Mouse (Mus musculus): ENCODE measurements around the gene Elovl4. TPM values are rescaled to one million over a fixed set of nuclear protein-coding genes. Genes with fewer than 3 reads are reported as not detected.

Elovl4 gene
- total RNA-seq (2021) = 1 to 10 TPM; 4.4 to 4.8 TPM
- long read RNA-seq, experiment 1, partial matches to known transcripts = 0 of 3 reads
- long read RNA-seq, experiment 1, other reads (novel, unspliced or antisense) = 1 of 3 reads
- long read RNA-seq, experiment 2, transcript Elovl4-201 (6 exons, 3,001 nt) = major isoform, 5 of 5 reads
- long read RNA-seq, experiment 2, partial matches to known transcripts = 0 of 5 reads
- long read RNA-seq, experiment 2, other reads (novel, unspliced or antisense) = 0 of 5 reads

- peak; percentile 8 to 11 for DNase-seq (ENCODE audit: low spot score in 2 of 2)
Measured at GRCm38 (mm10) chr9:83805977-83806815, at the start of gene Elovl4. Gene Elovl4, minus strand, starts transcription at chr9:83806277.

- no peak for DNase-seq (ENCODE audit: low spot score in 2 of 2)
Measured at GRCm38 (mm10) chr9:83852464-83852863, 46.4 kb upstream of the Elovl4 start.

DNA sequence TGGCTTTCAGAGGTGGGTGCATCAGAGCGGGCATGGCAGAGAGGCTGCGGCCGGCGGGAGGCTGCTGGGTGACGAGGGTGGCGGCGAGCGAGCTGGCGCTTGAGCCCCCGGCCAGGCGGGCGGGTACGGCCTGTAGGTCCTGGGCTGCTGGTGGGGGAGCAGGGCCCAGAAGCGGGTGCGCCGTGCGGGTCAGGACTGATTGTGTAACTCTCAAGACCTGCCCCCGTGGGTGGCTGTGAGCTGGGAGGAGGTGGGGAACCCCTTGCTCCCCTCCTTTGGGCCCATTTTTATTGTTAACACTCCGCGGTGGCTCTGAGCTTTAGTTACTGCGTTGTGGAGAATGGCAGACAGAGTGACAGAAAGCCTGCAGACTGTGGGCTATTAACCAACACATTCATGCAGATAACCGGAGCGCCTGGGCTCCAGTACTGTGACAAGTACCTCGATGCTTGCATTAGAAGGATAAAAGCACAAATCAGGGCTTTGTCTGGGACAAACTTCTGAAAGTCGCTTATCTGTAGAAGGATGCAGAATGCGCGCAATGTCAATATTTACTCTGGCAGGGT is 28.8 kb upstream of the Elovl4 start:
- DNase-seq (ENCODE audit: low spot score in 2 of 2) = no peak

DNA sequence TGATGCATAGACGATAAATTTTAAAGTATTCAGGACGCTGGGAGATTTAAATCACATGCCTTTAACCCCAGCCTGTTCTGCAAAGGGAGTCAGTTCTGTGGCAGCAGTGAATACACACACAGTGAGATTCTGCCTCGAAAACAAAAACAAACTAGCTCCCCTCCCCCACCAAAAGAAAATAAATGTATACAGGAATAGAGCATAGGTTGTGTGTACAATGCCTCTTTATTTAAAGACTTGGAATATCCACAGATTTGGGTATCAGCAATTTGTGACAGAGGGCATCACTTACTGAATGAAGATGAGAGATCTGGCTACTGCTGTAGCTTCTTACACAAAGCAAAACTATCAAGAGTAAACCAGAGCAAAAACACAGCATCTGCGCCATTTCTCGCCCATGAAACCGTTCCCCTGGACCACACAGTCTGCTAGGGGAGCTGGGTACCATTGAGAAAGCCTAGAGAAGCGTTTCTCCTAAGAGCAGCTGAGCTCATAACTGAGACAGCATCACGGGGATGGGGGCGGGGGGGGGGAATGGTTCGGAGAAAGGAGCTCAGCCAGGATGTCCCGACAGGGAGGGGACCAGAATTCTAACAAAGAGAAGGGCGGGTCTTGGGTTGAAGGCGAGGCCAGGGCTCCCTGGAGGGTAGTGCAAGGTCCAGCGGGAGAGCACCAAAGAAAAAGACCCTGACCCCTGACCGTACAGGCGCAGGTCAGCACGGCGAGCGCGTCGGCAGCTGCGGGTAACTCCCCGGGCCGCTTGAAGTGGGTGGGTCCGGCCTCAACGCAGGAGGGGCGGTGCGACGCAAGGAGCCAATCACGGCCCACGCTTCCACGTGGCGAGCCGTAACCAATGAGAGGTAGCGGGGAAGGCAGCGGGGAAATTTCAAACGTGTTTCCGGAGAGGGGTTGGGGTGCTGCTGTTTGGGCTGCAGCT is 28.0 kb upstream of the Elovl4 start, which contains the start of gene Ttk:
TSS of gene Ttk (plus strand) at position 879 of the 937 bp plus-strand sequence.
- peak; percentile 84 to 87 for DNase-seq (ENCODE audit: low spot score in 2 of 2)

GRCm38 (mm10) chr9:83831152-83831551 is 25.1 kb upstream of the Elovl4 start:
- no peak for DNase-seq (ENCODE audit: low spot score in 2 of 2)

GRCm38 (mm10) chr9:83829896-83830295 is 23.8 kb upstream of the Elovl4 start:
- DNase-seq (ENCODE audit: low spot score in 2 of 2) = no peak

DNA sequence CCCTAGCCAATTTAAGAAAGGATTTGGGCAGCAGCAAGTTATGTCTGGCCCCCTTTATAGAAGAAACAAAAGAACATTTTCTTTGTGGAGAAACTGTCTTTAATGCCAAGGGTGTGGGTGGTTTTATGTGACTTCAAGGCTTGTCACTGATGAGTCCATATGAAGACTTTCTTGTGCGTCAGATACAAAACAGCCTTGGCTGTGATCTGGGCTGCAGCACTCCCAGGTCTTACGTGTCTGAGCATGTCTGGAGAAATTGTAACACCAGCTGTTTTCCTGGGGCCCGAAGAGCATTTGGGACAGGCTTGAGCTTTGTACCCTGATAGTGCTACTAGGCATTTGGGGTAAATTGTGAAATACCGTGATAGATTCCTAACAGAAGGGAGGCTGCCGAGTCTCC is 16.8 kb upstream of the Elovl4 start:
- no peak for DNase-seq (ENCODE audit: low spot score in 2 of 2)

- peak in 1 of 2 experiments; percentile 8 for DNase-seq (ENCODE audit: low spot score in 2 of 2)
Measured at GRCm38 (mm10) chr9:83820976-83821375, 14.9 kb upstream of the Elovl4 start.

- DNase-seq (ENCODE audit: low spot score in 2 of 2) = no peak
Measured at GRCm38 (mm10) chr9:83819188-83819587, 13.1 kb upstream of the Elovl4 start.

DNA sequence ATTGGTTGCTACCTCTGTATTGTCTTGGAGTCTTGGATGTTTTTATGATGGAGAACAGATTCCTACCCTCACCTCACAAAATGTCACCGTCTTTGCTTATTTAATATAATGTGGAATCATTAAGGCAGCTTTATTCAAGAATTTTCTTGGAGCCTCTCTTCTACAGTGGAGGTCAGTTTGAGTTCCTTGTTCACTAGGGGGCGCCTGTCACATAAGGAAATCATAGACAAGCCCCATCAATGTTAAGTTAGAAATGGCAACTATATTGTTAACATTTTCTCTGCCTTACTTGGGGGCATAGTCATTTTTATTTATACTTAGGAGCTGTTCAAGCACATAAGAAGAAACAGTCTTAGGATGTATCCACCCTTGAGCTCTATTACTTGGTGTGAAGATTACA is 1.5 kb upstream of the Elovl4 start:
- DNase-seq (ENCODE audit: low spot score in 2 of 2) = no peak

DNA sequence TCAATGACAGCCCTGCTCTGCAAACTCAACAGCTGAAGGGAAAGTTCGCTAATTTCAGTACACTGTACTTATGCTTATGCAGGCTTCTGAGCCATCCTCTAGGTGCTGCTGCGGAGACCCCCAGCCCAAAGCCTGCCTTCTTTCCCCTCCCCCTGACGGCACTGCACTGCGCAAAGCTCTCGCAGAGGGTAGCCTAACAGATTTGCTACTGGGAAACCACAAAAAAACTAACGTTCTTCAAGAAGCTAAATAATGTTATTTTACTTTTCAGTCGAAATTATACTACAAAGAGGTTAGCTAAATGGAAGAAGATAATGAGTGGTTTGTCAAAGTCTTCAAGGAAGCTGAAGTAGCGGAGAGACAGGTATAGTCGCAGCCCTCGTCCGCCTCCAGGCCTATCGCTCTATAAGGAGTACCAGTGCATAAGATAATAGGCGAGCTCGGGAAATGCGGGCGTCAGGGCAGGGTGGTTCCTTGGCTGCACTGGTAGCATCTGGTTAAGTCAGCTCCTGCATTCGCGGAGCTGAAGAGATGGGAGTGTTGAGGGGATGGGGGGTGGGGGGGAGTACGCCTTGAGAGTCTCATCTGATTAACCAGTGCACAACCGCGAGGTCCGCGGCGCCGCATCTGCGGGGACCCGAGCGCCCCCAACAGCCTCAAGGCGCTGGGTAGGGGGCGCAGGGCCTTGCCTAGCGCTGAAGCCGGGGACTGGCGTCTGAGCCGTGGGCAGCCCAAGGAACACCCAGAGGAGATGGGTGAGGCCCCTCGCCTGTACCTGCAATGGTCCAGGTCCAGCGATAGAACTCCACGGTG is 707 bp downstream of the Elovl4 start:
- no peak for DNase-seq (ENCODE audit: low spot score in 2 of 2)

- no peak for DNase-seq (ENCODE audit: low spot score in 2 of 2)
Measured at GRCm38 (mm10) chr9:83804341-83804740, 1.7 kb downstream of the Elovl4 start.

GRCm38 (mm10) chr9:83797898-83798297 is 8.2 kb downstream of the Elovl4 start:
- DNase-seq (ENCODE audit: low spot score in 2 of 2) = no peak

DNA sequence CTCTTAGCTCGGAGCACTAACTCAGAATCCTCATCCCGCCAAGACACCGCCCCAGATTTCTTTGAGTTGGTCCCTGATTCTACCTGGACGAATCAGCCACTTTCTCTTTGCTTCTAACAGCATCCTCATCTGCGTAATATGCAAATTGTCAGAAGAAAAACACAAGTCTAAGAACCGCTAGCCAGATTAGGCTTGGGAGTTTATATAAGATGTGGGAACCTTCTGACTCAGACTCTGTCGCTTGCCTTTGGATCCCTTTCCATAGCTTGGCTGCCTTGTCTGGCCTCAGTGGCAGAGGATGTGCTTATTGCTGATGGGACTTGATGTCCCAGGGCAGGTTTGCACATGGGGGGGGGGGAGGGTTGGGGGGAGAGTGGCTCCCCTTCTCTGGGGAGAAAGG is 9.2 kb downstream of the Elovl4 start:
- no peak for DNase-seq (ENCODE audit: low spot score in 2 of 2)

DNA sequence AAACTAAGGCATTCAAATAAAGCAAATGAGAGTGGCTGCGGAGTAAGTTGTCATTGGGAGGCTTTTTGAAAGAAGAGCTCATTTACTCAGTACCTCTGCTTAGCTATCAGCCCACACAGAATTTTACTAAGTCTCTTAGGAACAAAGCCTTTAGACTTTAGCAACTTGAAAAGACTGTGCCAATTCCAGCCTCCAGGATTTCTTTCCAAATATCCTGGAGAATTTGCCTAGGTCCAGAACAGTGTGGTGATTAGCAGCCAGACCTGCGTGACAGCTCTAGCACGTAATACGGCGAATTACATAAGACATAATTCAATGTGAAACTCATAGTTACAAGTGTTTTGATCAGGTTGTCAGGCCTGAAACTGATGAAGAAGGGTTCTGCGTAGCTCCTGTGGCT is 16.8 kb downstream of the Elovl4 start:
- no peak for DNase-seq (ENCODE audit: low spot score in 2 of 2)

GRCm38 (mm10) chr9:83785501-83785900 is 20.6 kb downstream of the Elovl4 start:
- no peak for DNase-seq (ENCODE audit: low spot score in 2 of 2)

DNA sequence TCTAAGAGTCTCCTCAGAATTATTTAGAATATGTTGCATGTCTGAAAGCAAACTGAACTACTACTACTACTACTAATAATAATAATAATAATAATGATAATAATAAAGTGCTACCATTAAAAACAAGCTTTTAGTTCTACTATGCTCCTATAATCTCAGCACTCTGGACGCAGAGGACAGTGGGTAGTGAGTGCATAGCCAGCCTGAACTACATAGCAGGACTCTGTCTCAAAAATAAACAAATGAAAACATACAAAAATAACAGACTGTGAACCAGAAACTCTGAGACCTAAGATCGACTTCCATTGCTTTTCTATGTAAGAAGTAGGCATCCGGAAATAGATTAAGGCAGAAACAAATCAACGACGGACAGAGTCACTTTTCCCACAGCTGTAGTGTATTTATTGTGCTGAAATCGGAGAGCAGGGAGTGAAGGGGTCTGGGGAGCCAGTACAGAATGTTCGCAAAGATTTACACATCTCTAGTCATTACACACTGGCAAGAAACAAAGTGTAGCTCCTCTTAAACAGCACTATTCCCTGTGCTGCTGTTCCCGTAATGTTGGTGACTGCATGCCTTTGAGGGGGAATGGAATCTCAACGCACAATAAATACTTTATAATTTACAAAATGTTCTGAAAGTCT is 27.6 kb downstream of the Elovl4 start:
- DNase-seq (ENCODE audit: low spot score in 2 of 2) = no peak

GRCm38 (mm10) chr9:83761318-83761717 is 44.8 kb downstream of the Elovl4 start:
- no peak for DNase-seq (ENCODE audit: low spot score in 2 of 2)

- DNase-seq (ENCODE audit: low spot score in 2 of 2) = no peak
Measured at GRCm38 (mm10) chr9:83731877-83732276, 74.2 kb downstream of the Elovl4 start.

GRCm38 (mm10) chr9:83730836-83731235 is 75.2 kb downstream of the Elovl4 start:
- DNase-seq (ENCODE audit: low spot score in 2 of 2) = no peak
